Mouse (Mus musculus) liver, embryonic 13.5 days (tissue): ENCODE data around the gene Rcn1. TPM values are rescaled to one million over a fixed set of nuclear protein-coding genes. Genes with fewer than 3 reads are reported as not detected.

Source experiments
- ATAC-seq: fragments of 200-750 bp; cut with Nextera tagmentation; 2 replicates; pipeline ENCODE4 v1.8.0; 2017; ENCODE audit warnings: low read depth, mild to moderate bottlenecking, moderate number of reproducible peaks, moderate library complexity
- DNase-seq: peaks from one replicate; pipeline ENCODE4 v3.0.0; 2022
- H3K27ac ChIP-seq: fragments of 300-500 bp; sonication (generic); 2 replicates; pipeline ENCODE4 v1.5.1; 2015; ENCODE audit warnings: moderate library complexity, mild to moderate bottlenecking, inconsistent platforms
- H3K27me3 ChIP-seq: fragments of 300-500 bp; sonication (generic); 2 replicates; pipeline ENCODE4 v1.6.1; 2015; ENCODE audit warnings: mild to moderate bottlenecking, inconsistent platforms
- H3K36me3 ChIP-seq: fragments of 300-500 bp; sonication (generic); 2 replicates; pipeline ENCODE4 v1.6.1; 2015; ENCODE audit warnings: mild to moderate bottlenecking, inconsistent platforms
- H3K4me1 ChIP-seq: fragments of 300-500 bp; sonication (generic); replicated peaks from 2 replicates; pipeline ENCODE4 v1.6.1; 2015; ENCODE audit warnings: inconsistent platforms
- H3K4me2 ChIP-seq: fragments of 300-500 bp; sonication (generic); 2 replicates; pipeline ENCODE4 v1.6.1; 2015; ENCODE audit warnings: inconsistent platforms, mild to moderate bottlenecking, moderate library complexity
- H3K4me3 ChIP-seq: fragments of 300-500 bp; sonication (generic); replicated peaks from 2 replicates; pipeline ENCODE4 v1.5.1; 2015; ENCODE audit warnings: mild to moderate bottlenecking, inconsistent platforms
- H3K9ac ChIP-seq: fragments of 300-500 bp; sonication (generic); 2 replicates; pipeline ENCODE4 v1.6.1; 2015; ENCODE audit warnings: mild to moderate bottlenecking, inconsistent platforms
- H3K9me3 ChIP-seq: fragments of 300-500 bp; sonication (generic); replicated peaks from 2 replicates; pipeline ENCODE4 v1.6.1; 2016; ENCODE audit warnings: inconsistent platforms
- WGBS: fragments of 180-500 bp; shearing (Covaris S2); methylation state at CpG from one replicate; pipeline ENCODE4 v1.1.7; 2015; ENCODE audit not compliant: insufficient replicate concordance; 5-methylcytosine and 5-hydroxymethylcytosine counted together
- polyA plus RNA-seq: library from polyadenylated mRNA; unstranded; fragments of >200 nt; fragmentation: Nextera tagmentation; extraction: Ambion mirVana; gene quantifications from 2 replicates; pipeline ENCODE4 v1.2.1, GENCODE M21; 2015

The Rcn1 gene
- polyA plus RNA-seq, 1 experiment from 2014 or later = 29.1 TPM

DNA sequence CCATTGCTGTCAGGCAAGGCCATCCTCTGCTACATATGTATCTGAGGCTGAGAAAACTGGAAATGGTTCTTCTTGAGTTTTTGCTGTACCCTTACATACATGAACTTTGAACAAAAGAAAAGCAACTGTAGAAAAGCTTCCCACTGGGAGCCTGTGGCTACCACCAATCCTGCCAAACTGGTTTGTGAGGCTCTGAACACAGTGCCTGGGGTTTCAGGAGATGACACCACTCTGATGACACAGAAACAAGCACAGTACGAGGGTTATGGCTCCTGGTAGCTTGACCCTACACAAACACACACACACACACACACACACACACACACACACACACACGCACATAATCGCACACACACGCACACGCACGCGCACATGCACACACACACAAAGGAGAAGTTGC is 23.9 kb downstream of the Rcn1 start:
- no peaks in the 10 kb centered on the region for H3K9me3 ChIP-seq
- no peak for ATAC-seq
- H3K36me3 ChIP-seq = no peaks in the 10 kb centered on the region
- 89% methylated on average over 7 of the region's 7 CpGs for WGBS
- peaks cover 8% of the 10 kb centered on the region for H3K4me1 ChIP-seq
- peaks cover 26% of the 10 kb centered on the region for H3K27me3 ChIP-seq
- no peak for DNase-seq
- H3K4me2 ChIP-seq = no peak overlapping the region
- H3K27ac ChIP-seq = no peak overlapping the region
- H3K4me3 ChIP-seq = no peak overlapping the region
- H3K9ac ChIP-seq = no peak overlapping the region

DNA sequence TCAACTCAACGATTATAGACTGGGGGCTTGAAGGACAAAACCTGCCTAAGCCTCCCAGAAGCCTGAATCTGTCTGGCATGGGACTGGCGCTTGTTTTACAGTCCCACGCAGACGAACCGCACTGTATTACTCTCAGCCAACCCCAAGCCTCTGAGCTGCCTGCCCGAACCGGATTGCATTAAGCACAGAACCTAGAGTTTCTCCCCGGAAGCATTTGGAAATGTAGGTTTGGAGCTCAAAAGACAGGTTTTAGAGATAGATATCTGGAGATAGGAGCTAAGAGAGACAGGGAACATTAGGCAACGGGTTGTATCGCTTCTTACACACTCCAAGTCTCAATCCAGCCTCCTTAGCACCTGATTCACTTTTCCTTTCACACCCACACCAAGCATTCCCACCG is 25.5 kb downstream of the Rcn1 start:
- ATAC-seq (no peak), DNase-seq (no peak)
- no peak overlapping the region for H3K9ac ChIP-seq
- H3K27ac ChIP-seq = no peak overlapping the region
- H3K27me3 ChIP-seq = peaks cover 34% of the 10 kb centered on the region
- no peak overlapping the region for H3K4me2 ChIP-seq
- H3K36me3 ChIP-seq = no peaks in the 10 kb centered on the region
- no peaks in the 10 kb centered on the region for H3K9me3 ChIP-seq
- H3K4me3 ChIP-seq = no peak overlapping the region
- 65% methylated on average over 11 of the region's 11 CpGs for WGBS
- no peaks in the 10 kb centered on the region for H3K4me1 ChIP-seq

DNA sequence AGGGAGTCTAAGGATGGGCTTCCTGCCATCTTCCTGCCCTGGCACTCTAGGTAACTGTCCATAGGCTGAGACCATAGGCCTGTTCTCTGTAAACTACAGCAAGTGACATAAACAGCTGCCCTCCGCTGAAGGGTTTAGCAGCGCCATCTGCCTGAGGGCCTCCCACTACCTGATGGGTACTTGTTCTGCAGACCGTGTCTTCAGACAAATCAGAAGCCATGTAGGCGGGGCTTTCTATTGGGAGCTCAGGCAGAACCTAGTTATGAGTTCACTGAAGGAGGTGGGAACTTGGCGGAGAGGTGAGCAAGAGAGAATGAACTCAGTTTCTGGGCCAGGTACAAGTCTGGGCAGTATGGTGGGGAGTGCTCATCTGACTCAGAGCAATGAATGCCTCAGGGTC is 26.4 kb downstream of the Rcn1 start:
- DNase-seq (no peak), ATAC-seq (no peak)
- Histone ChIP-seq H3K4me2 (no peak overlapping the region), H3K4me1 (no peaks in the 10 kb centered on the region), H3K27me3 (peaks cover 34% of the 10 kb centered on the region), H3K27ac (no peak overlapping the region), H3K9me3 (no peaks in the 10 kb centered on the region), H3K4me3 (no peak overlapping the region), H3K36me3 (no peaks in the 10 kb centered on the region), H3K9ac (no peak overlapping the region)
- WGBS = 57% methylated on average over 5 of the region's 5 CpGs

DNA sequence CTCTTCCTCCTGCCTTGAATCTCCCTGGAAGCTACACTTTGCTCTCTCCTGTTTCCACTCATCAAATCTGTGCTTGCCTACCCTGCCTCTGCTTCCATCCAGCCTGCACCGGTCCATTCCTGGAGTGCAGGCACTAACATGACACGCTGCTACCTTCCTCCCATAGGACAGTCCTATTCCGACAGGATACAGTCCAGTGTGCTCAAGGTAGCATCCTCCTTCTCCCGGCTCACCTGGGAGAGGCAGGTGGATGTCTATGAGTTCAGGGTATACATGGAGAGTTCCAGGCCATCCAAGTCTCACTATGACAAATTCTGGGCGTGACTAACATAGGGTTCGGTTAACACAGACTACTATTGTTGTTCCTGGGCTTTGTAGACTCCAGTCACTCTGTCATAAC is 27.0 kb downstream of the Rcn1 start:
- H3K9ac ChIP-seq = no peak overlapping the region
- H3K4me3 ChIP-seq = no peak overlapping the region
- no peaks in the 10 kb centered on the region for H3K4me1 ChIP-seq
- DNase-seq = no peak
- no peak for ATAC-seq
- H3K27ac ChIP-seq = no peak overlapping the region
- no peak overlapping the region for H3K4me2 ChIP-seq
- peaks cover 34% of the 10 kb centered on the region for H3K27me3 ChIP-seq
- no peaks in the 10 kb centered on the region for H3K9me3 ChIP-seq
- 70% methylated on average over 6 of the region's 6 CpGs for WGBS
- H3K36me3 ChIP-seq = no peaks in the 10 kb centered on the region

DNA sequence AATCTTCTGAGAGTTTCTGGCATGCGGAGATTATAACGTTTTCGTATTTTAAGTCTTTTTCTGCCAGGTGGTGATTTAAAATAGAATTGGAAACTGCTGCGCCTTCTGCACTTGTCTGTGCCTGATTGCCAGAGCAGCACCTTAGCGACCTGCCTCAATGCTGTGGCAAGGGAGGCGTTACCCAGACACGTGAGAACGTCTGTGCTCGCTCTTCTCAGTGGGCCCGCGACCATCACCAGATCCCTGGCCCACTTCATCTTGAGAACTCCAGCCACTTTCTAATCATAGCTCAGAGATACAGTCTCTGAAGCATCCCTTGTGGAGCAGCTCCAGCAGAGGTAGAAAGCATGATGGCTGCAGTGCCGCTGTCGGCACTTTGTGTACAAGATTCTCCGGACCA is 28.4 kb downstream of the Rcn1 start:
- ATAC-seq (no peak), DNase-seq (no peak)
- H3K27ac ChIP-seq = no peak overlapping the region
- H3K36me3 ChIP-seq = no peaks in the 10 kb centered on the region
- no peak overlapping the region for H3K4me2 ChIP-seq
- H3K27me3 ChIP-seq = peaks cover 34% of the 10 kb centered on the region
- H3K9ac ChIP-seq = no peak overlapping the region
- no peaks in the 10 kb centered on the region for H3K4me1 ChIP-seq
- H3K9me3 ChIP-seq = no peaks in the 10 kb centered on the region
- 35% methylated on average over 14 of the region's 14 CpGs for WGBS
- no peak overlapping the region for H3K4me3 ChIP-seq

DNA sequence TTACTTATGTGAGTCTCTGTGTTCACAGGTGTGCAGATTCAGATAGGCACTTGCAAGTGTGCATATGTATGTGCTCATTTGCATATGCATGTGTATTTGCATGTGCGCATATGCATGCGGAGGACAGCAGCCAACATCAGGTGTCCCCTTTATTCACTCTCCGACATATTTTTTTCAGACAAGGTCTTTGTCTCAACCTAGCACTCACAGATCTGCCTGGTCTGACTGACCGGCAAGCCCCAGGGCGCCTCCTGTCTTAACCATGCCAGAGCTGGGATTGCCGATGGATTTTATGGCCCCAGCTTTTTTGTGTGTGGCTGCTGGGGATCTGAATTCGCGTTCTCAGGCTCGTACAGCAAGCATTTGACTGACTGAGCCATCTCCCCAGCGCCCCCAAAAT is 28.9 kb downstream of the Rcn1 start:
- ATAC-seq (no peak), DNase-seq (no peak)
- Histone ChIP-seq H3K9me3 (no peaks in the 10 kb centered on the region), H3K4me1 (no peaks in the 10 kb centered on the region), H3K27ac (no peak overlapping the region), H3K36me3 (no peaks in the 10 kb centered on the region), H3K9ac (no peak overlapping the region), H3K4me2 (no peak overlapping the region), H3K27me3 (peaks cover 34% of the 10 kb centered on the region), H3K4me3 (no peak overlapping the region)
- WGBS = 23% methylated on average over 10 of the region's 10 CpGs

DNA sequence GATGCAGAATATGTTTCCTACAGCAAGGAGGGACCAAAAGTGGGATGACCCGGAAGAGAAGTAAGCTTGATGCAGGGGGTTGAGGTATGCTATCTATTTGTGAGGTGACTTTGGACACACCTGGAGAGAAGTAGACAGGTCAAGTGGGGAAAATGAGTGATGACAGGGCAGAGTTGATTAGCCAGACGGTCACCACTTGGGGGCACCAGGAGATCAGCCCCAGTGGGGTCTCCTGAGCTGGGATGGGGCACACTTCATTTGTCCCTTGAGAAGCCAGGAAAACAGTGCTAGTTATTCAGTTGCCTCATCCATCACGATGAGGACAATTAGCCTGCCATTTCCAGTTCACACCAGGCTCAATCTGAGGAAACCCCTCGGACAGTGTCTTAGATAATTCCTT is 31.5 kb downstream of the Rcn1 start:
- Histone ChIP-seq H3K4me2 (no peak overlapping the region), H3K9ac (no peak overlapping the region), H3K36me3 (no peaks in the 10 kb centered on the region), H3K4me1 (no peaks in the 10 kb centered on the region), H3K27me3 (peaks cover 24% of the 10 kb centered on the region), H3K4me3 (no peak overlapping the region), H3K9me3 (no peaks in the 10 kb centered on the region), H3K27ac (no peak overlapping the region)
- DNase-seq (no peak), ATAC-seq (no peak)
- WGBS = 30% methylated on average over 4 of the region's 4 CpGs

DNA sequence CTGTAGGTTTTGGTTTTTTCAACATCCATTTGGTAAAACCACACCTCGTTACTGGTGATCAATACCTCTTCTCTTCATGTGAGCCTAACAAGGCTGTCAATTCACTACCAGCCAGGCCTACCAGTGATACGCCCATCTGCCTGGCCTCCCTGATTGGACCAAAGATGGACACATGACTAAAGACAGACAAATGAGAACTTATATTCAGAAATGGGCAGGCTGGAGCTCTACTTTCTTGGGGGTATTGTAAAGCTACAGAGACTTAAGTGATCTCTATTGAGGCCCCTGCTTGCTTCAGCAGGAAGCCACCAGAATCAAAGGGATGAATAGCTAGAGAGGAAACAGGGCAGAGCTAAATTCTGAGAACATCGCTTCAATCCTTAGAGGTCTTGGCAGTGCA is 41.1 kb downstream of the Rcn1 start:
- no peak overlapping the region for H3K27ac ChIP-seq
- no peaks in the 10 kb centered on the region for H3K4me1 ChIP-seq
- no peak overlapping the region for H3K9ac ChIP-seq
- DNase-seq (no peak), ATAC-seq (no peak)
- WGBS = 69% methylated on average over 3 of the region's 3 CpGs
- no peak overlapping the region for H3K4me2 ChIP-seq
- no peaks in the 10 kb centered on the region for H3K27me3 ChIP-seq
- H3K4me3 ChIP-seq = no peak overlapping the region
- no peaks in the 10 kb centered on the region for H3K9me3 ChIP-seq
- no peaks in the 10 kb centered on the region for H3K36me3 ChIP-seq

DNA sequence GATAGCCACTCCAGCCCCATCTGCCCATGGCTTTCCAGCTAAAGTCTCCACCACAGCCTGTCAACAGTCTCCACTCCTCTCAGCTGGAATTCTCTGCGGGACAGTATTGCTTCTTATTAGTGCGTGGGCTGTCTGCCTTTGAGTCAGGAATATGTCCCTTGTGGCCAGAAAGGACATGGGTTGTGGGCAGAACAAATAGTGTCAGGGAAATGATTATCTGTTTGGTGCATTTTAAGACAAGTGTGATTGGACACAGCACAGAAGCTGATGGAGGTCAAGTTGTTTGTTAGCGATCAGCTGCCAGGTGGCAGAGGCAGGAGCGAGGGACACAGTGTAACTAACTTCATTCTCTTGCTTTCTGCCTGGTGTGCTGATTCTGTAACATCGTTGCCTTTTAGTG is 42.3 kb downstream of the Rcn1 start:
- DNase-seq (no peak), ATAC-seq (no peak)
- no peak overlapping the region for H3K9ac ChIP-seq
- 59% methylated on average over 5 of the region's 5 CpGs for WGBS
- no peaks in the 10 kb centered on the region for H3K9me3 ChIP-seq
- H3K27ac ChIP-seq = no peak overlapping the region
- no peaks in the 10 kb centered on the region for H3K27me3 ChIP-seq
- H3K4me1 ChIP-seq = no peaks in the 10 kb centered on the region
- H3K36me3 ChIP-seq = no peaks in the 10 kb centered on the region
- H3K4me2 ChIP-seq = no peak overlapping the region
- no peak overlapping the region for H3K4me3 ChIP-seq

DNA sequence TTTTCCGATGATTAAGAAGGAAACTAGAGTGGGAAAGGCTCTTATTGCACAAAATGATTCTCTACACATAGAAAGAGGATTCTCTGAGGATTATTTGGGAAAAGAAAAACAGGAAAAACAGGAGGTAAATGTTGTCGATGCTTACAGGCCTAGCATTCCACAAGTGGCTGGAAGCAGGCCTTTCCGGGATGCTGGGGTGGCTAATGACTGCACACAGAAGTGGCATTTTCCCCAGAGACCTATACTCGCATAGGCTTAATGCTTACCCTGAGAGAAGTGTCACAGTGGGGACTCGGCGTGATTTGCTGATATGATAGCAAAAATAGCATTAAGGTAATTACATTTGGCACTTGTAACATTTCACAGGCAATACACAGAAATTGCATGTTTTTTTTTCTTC is 50.2 kb downstream of the Rcn1 start:
- no peak overlapping the region for H3K4me3 ChIP-seq
- H3K9ac ChIP-seq = no peak overlapping the region
- no peaks in the 10 kb centered on the region for H3K27me3 ChIP-seq
- ATAC-seq (no peak), DNase-seq (no peak)
- no peaks in the 10 kb centered on the region for H3K9me3 ChIP-seq
- WGBS = 64% methylated on average over 6 of the region's 6 CpGs
- no peak overlapping the region for H3K27ac ChIP-seq
- no peak overlapping the region for H3K4me2 ChIP-seq
- H3K4me1 ChIP-seq = no peaks in the 10 kb centered on the region
- no peaks in the 10 kb centered on the region for H3K36me3 ChIP-seq

DNA sequence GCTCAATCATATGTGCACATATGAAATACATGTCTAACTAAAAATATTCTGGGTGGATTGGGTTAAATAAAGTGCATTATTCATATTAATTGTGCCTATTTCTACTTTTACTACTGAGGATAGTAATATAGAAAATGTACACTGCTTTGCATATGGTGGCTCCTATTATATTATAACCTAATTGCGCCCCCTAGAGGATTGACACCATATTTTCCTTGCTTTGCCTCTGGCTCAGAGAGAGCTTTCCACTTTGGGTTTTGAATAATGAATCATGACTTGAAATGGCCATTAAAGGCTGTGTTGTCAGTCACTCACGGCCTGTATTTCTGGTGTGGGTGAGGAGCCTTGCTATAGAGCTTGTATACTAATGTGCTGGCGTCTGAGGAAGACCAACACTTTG is 59.1 kb downstream of the Rcn1 start:
- no peaks in the 10 kb centered on the region for H3K4me1 ChIP-seq
- 40% methylated on average over 3 of the region's 3 CpGs for WGBS
- no peaks in the 10 kb centered on the region for H3K27me3 ChIP-seq
- H3K4me3 ChIP-seq = no peak overlapping the region
- H3K27ac ChIP-seq = no peak overlapping the region
- no peaks in the 10 kb centered on the region for H3K36me3 ChIP-seq
- no peak overlapping the region for H3K4me2 ChIP-seq
- no peak for DNase-seq
- H3K9ac ChIP-seq = no peak overlapping the region
- H3K9me3 ChIP-seq = no peaks in the 10 kb centered on the region
- ATAC-seq = no peak

DNA sequence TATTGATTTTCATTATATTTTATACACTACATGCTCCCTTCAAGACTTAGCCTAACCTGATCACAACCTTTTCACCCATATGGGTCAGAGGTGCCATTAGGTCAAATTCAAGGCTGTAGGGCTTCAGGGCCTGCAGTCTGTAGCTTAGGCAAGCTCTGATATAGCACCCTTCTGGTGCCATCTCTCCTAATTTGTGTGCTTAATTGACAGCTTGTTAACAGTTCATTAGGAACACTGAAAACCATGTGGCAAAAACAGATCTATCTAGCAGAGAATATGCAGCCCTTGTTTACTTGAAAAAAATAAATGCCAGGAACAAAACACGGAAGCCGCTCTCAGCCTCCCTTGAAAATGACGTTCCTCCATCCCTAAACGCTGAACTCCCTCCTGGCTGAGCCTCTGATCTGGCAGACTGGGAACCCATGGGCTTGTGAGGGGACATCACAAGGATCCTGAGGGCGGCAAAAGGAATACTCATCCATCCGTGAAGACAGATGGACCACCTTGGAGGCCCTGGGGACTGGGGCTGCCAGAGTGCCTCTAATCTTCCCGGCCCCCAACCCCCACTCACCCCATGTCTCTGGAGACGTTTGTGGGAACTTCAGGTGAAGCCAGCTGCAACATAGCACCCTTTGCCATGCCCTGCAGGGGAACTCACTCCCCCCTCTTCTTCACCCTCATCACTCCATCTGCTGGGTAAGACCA is 61.8 kb downstream of the Rcn1 start:
- H3K36me3 ChIP-seq = no peaks in the 10 kb centered on the region
- no peak overlapping the region for H3K4me3 ChIP-seq
- H3K9me3 ChIP-seq = no peaks in the 10 kb centered on the region
- no peak overlapping the region for H3K9ac ChIP-seq
- no peak for DNase-seq
- H3K27ac ChIP-seq = no peak overlapping the region
- ATAC-seq = no peak
- no peaks in the 10 kb centered on the region for H3K4me1 ChIP-seq
- no peaks in the 10 kb centered on the region for H3K27me3 ChIP-seq
- WGBS = 33% methylated on average over 8 of the region's 8 CpGs
- no peak overlapping the region for H3K4me2 ChIP-seq
